Mouse (Mus musculus): Measurements from ENCODE around the gene Kctd3.
"Not testable (repeated sequence)": the region's sequence is repeated elsewhere in the genome, so short reads cannot be mapped to it uniquely, and the experiment has no call there.

The Kctd3 gene

GRCm38 (mm10) chr1:189007239-189007979, at the start of gene Kctd3:
Kctd3 (minus strand) TSS chr1:189007841.
- peak; percentile 96 for DNase-seq (ENCODE audit: low spot score)

DNA sequence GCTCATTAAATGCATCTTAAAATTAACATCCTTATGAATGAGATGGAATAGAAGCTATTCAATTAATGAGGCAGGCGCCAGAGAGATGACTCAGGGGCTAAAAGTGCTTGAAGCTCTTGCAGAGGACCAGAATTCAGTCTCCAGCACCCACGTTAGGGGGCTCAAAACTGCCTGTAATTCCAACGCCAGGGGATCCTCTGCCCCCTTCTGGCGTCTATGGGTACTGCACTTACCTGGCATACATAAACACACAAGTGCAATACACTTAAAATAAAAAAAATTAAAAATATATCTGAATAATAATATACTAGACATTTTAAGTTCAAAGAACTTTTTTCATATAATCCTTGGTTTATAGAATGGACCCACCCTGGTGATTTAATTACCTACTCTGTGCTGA, 49.8 kb upstream of the Kctd3 start:
- no peak for DNase-seq (ENCODE audit: low spot score)

DNA sequence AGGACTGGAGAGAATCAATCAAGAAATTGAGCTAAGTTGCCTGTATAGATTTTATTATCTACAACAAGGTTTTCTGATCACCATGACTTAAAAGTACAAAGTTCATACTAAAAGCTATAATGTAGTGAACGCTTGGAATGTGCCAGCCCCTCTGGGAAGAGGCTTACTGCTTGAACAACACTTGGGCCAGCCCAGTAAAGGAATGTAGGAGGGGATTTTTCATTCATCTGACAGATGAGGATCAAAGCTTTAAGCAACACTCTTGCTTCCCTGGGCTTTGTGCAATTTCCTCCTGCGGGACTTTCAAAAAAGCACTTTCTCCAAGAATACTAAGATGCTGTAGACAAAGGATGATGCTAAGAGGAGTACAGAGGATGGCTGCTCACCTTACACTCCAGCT, 48.3 kb upstream of the Kctd3 start:
- DNase-seq (ENCODE audit: low spot score): no peak

DNA sequence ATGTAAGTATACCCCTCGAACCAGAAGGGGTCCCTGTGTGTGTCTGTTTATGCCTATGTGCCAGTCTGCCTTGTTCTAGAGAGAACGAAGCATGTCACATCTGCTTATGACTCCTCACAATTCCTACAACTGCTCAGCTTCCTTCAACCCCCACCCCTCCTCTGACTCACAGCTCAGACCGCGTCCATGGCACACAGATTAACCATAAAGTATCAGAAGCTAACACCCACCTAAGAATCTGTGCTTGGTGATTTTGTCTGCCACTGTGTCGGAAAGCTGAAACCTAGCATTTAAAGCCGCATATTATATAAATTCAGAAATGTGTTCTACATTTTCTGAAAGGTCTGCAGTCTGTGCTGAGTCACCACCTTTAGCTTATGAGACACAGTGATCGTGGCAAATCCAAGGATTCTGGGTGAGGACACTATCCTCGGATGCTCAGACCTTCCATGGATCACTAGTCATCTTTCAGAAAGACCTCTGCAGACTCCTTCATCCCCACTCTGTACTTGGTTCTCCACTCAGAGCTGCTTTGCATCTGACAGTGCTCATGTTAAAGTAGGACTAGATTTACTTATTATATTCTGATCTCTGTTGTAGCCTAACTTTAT, 47.4 kb upstream of the Kctd3 start:
- no peak for DNase-seq (ENCODE audit: low spot score)

DNA sequence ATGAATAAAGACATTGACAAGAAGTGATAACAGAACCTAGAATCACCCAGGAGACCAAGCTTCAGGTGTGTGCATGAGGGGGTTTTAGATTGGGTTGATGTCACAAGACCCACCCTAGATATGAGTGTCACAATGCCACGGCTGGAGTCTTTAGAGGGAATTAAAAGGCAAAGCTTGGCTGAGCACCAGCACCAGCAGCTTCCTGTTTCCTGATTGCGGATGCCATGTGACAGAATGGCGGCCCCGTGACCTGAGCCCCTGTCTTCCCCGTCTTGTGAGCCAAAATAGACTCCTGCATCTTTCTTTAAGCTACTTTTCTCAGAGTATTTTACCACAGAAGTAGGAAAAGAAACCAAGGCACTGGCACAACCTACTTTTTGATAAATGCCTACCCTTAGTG, 46.5 kb upstream of the Kctd3 start:
- DNase-seq (ENCODE audit: low spot score): no peak

- DNase-seq (ENCODE audit: low spot score): no peak
Observed at GRCm38 (mm10) chr1:189052189-189052588, 44.5 kb upstream of the Kctd3 start.

GRCm38 (mm10) chr1:189050122-189050521, 42.5 kb upstream of the Kctd3 start:
- no peak for DNase-seq (ENCODE audit: low spot score)

- no peak for DNase-seq (ENCODE audit: low spot score)
Observed at GRCm38 (mm10) chr1:189048331-189048730, 40.7 kb upstream of the Kctd3 start.

DNA sequence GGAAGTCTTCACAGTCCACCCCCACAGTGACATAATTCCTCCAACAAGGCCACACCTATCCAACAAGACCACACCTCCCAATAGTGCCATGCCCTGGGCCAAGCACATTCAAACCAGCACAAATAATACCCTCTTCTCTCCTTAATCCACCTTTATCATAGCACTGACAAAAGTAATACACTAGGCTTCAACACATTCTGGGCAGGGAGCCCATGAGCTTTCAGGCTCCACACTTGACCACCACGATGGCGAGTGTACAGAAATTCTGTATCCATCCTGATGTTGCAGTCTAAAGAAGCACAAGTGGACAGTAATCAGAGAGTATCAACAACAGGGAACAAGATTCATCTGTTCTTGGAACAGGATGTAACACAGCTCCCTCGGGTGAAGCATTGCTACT, 40.3 kb upstream of the Kctd3 start:
- no peak for DNase-seq (ENCODE audit: low spot score)

- DNase-seq (ENCODE audit: low spot score): no peak
Observed at GRCm38 (mm10) chr1:189046831-189047230, 39.2 kb upstream of the Kctd3 start.

- no peak for DNase-seq (ENCODE audit: low spot score)
Observed at GRCm38 (mm10) chr1:189046301-189046700, 38.7 kb upstream of the Kctd3 start.

- no peak for DNase-seq (ENCODE audit: low spot score)
Observed at GRCm38 (mm10) chr1:189041261-189041660, 33.6 kb upstream of the Kctd3 start.

DNA sequence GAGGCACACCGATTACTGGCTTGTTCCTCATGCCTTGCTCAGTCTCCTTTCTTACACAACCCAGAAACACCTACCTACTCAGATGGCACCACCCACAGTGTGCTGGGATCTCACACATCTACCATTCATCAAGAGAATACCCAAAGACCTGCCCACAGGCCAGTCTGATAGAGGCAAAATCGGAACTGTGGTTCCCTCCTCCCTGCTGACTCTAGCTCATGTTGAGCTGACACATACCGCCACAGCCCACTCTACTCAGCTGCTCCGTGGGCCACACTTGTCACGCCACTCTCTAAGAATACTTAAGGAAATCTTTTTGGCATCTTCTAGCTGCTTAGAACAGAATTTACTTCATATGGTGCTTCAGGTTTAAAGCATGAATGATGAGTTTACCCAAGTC, 31.7 kb upstream of the Kctd3 start:
- no peak for DNase-seq (ENCODE audit: low spot score)

DNA sequence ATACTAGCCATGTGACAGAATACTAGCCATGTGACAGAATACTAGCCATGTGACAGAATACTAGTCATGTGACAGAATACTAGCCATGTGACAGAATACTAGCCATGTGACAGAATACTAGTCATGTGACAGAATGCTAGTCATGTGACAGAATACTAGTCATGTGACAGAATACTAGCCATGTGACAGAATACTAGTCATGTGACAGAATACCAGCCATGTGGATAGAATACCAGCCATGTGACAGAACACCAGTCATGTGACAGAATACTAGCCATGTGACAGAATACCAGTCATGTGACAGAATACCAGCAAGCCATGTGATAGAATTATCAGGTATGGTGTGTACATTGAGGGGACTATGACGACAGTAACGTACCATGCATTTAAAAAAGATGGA, 25.2 kb upstream of the Kctd3 start:
- not testable (repeated sequence) for DNase-seq (ENCODE audit: low spot score)

DNA sequence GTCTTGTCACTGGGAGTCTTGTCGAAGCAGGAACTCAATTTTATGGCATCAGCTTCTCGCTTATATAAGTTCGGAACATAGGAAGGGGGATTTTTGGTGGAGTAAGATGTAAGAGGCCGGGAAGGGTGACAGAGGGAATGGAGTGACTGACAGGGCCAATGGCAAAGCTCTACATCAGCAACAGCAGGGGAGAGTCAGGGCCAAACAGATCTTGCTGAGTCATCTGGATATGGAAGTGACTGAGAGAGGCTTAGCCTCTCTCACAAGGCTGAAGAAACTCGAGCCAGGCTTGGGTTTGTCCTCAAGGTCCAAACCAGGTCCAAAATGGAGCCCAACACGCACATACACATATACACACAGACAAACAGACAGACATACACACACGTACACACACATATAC, 23.3 kb upstream of the Kctd3 start:
- DNase-seq (ENCODE audit: low spot score): no peak

DNA sequence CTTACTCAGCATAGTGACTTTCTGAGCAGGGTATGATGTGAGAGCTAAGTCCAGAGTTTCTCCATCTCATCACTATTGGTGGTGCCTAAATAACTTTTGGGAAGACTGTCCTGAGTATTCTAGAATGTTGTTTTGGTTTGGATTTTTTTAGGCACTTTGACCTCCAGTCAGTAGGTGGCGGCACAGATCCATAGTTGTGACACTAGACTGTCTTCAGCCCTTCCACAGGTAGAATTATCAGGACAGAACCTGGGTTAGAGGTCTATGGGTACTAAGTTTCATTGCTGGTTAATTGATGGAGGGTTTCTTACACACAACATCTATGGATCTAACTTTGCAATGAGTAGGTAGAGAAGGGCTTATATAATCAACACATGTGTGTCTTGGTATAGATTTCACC, 20.6 kb upstream of the Kctd3 start:
- no peak for DNase-seq (ENCODE audit: low spot score)

GRCm38 (mm10) chr1:189026885-189027284, 19.2 kb upstream of the Kctd3 start:
- DNase-seq (ENCODE audit: low spot score): peak; percentile 45

- DNase-seq (ENCODE audit: low spot score): no peak
Observed at GRCm38 (mm10) chr1:189023701-189024080, 16.1 kb upstream of the Kctd3 start.

DNA sequence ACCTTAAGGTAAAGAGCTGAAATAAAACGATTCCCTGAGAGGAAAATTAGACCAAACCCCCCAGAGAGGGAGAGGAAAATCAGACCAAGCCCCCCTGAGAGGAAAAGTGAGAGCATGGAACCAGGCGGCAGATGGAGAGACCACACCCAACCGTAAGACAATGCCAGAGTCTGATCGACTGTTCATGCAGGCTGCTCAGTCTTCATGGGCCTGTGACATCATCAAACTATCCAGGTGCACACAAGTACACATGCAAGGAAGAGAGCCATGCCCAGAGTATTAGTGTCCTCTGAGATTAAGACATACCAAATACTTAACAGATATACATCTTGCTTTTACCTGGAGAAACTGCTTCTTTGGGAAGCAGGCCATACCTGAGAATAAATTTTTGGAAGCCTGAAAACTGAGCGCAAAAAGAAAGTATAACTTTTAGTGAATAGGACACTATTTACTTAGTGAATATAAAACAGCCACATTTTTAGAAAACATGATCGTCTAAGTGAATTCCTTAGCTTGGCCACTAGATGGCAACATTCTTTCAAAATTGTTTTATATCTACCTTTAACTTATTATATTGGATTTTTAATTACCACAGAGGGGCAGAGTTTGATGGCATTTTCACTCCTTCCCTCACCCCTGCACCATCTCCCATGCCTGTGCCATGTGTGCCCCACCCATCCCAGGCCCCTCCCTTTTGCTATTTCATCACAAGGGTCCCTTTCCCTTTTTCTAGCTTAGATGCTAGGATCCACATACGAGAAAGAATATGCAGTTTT, 15.5 kb upstream of the Kctd3 start:
- no peak for DNase-seq (ENCODE audit: low spot score)

- peak; percentile 55 for DNase-seq (ENCODE audit: low spot score)
Observed at GRCm38 (mm10) chr1:189015372-189015771, 7.7 kb upstream of the Kctd3 start.

GRCm38 (mm10) chr1:189013587-189013921, 5.9 kb upstream of the Kctd3 start:
- no peak for DNase-seq (ENCODE audit: low spot score)

GRCm38 (mm10) chr1:189012846-189013586, 5.4 kb upstream of the Kctd3 start:
- no peak for DNase-seq (ENCODE audit: low spot score)

DNA sequence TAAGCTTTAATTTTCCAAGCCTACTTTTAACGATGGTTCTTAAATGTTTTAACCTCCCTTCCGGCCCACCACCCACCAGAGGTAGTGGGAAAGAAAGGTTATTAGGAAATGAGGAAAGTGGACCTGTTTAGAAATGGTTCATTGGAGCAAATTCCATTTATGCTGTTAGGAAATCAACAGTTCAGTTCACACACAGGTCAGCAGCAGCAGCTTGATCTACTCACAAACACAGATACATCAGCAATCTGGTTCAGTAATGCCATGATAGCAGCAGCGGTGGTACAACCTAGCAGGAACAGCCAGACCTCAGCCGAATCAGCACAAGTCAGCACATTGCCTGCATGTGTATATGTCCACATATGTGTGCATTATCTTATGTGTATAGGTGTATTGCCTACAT, 3.0 kb upstream of the Kctd3 start:
- no peak for DNase-seq (ENCODE audit: low spot score)
